Mouse (Mus musculus): ENCODE results near the gene Zfp442.
"Not testable (repeated sequence)": the region's sequence is repeated elsewhere in the genome, so short reads cannot be mapped to it uniquely, and the experiment has no call there.

Gene Zfp442

GRCm38 (mm10) chr2:150451180-150451919 lies at the start of gene Zfp442:
Zfp442 (minus strand) TSS chr2:150451486.
- ChIA-PET POLR2A (interaction anchor here in 3 of 4 experiments (0.7 to 1.4 kb wide), 6 partner anchors 89 to 315 kb away, joined by 3 to 19 read pairs (median 4); partner anchors contain the start of genes Zfp937 (in 2 of the 3), 3300002I08Rik (in 1 of the 3) and Zfp120 (in 1 of the 3)), CTCF (interaction anchor here in 1 of 4 experiments (0.7 kb wide), 1 partner anchor 234 kb away, joined by 3 read pairs; the partner anchor contains the start of gene Zfp937)

DNA sequence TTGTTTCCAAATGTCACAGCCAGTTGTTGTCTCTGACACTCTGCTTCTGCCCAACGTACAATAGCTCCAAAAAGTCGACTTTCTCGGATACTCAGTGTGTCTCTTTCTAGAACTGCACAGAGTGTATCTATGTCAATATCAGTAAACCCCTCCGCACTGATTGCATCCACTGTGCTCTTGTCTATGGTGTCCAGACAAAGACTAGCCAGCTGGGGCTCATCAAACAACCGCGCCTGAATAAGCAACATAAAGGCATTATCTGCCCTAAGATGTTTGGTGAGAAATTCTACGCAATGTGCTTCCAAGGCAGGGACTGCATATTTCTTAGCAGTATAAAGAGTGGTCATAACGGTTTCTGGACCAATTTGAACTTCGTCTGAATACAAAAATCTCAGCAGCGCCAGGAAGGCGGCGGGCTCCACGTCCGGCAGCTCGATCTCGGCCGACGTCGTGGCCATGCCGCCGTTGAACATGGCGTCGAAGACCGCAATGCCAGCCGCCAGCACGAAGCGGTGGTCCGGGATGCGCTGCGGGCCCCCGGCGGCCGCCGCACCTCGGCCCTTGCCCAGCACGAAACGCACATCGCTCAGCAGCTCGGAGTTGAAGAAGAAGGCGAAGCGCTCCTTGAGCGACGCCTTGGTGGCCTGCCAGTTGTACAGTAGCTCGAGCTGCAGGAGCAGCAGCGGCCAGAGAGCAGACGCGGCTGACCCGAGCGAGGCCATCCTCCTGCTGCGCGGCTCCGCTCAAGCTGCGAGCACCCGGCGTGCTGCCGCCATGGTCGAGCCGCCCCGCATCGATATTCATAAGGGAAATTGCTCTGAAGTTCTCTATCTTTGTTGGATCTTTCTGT lies 49.1 kb upstream of the Zfp442 start:
- CTCF ChIA-PET: not testable (repeated sequence)
- POLR2A ChIA-PET: interaction anchor here in 1 of 4 experiments (0.6 to 1.4 kb wide), 2 partner anchors 189 to 374 kb away, joined by 3 read pairs; no protein-coding TSS in a partner anchor

DNA sequence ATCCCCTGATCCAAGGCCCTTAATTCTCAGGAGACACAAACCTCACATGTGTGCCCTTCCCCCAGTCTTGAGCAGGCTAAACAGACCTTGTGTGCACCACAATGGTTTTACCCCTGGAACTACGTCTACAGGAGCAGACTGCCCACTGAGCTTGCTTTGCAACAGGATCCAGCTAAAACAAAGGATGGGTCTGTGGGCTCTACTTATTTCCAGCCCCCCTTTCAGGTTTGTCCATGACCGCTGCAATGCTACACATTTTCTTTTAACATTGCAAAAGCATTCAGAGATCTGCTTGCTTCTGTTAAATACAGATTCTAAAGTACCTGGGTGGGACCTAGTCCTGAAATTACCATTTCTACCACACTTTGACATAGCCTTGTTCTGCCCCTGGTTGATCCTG lies 41.7 kb upstream of the Zfp442 start:
- ChIA-PET POLR2A (no interaction called here), CTCF (no interaction called here)

- ChIA-PET CTCF (interaction anchor here in 2 of 4 experiments (0.6 to 1.1 kb wide), 4 partner anchors 32 to 304 kb away, joined by 3 to 10 read pairs (median 4); partner anchors contain the start of genes Gm14139 (in 2 of the 2) and Gm14124 (in 1 of the 2)), POLR2A (interaction anchor here in 1 of 4 experiments (1.3 to 1.5 kb wide), 2 partner anchors 122 to 303 kb away, joined by 3 to 4 read pairs; partner anchors contain the start of genes 3300002I08Rik and Gm14139)
These were observed 33.9 kb upstream of the Zfp442 start, which contains the start of gene Zfp345 for GRCm38 (mm10) chr2:150484939-150485778. Zfp345 (minus strand) TSS chr2:150485091.

- CTCF ChIA-PET, POLR2A ChIA-PET: not testable (repeated sequence)
These were observed 12.2 kb downstream of the Zfp442 start for GRCm38 (mm10) chr2:150439084-150439483.

- POLR2A ChIA-PET: interaction anchor here in 2 of 4 experiments (0.9 to 1.2 kb wide), 3 partner anchors 9 to 101 kb away, joined by 3 to 7 read pairs (median 3); no protein-coding TSS in a partner anchor
- CTCF ChIA-PET: interaction anchor here in 1 of 4 experiments (0.6 kb wide), 1 partner anchor 10 kb away, joined by 6 read pairs; no protein-coding TSS in a partner anchor
These were observed 39.1 kb downstream of the Zfp442 start for GRCm38 (mm10) chr2:150412146-150412545.

- ChIA-PET CTCF (no interaction called here), POLR2A (no interaction called here)
These were observed 61.1 kb downstream of the Zfp442 start for GRCm38 (mm10) chr2:150390198-150390597.

DNA sequence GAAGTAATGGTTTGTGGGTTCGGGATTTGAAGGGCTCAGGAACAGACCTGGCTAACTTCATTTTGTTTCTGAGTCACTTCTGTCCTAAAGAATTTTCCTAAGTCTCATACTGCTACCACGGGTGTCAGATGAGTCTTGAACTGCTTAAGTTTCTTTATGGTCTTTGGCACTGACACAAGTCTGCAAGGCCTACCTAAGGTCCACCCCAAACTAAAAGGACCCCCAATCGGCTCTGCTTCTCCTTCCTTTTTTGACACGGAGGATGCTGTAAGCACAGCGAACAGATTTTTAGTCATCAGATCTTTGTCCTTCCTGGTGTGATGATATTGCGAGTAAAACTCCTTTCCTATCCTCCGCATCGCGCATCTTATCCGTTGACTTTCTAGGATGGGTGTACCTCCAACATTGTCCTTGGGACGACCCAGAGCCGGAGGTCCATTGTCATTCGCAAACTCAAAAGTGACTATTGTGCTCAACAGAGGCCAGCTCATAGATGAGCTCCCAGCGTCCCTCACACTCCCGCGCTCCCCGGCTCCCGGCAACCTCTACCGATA lies 65.7 kb downstream of the Zfp442 start:
- CTCF ChIA-PET, POLR2A ChIA-PET: not testable (repeated sequence)

- ChIA-PET CTCF (interaction anchor here in 2 of 4 experiments (0.6 to 1.5 kb wide), 2 partner anchors 52 to 1592 kb away, joined by 6 to 8 read pairs; partner anchors contain the start of gene Cst11 (in 1 of the 2)), POLR2A (interaction anchor here (0.7 to 1.7 kb wide), 11 partner anchors 8 to 298 kb away, joined by 3 to 46 read pairs (median 4); partner anchors contain the start of genes Zfp345 (in 1 of the 4) and Zfp442 (in 1 of the 4))
These were observed 88.4 kb downstream of the Zfp442 start for GRCm38 (mm10) chr2:150362878-150363229.

GRCm38 (mm10) chr2:150362113-150362877 lies 89.0 kb downstream of the Zfp442 start, which contains the start of gene 3300002I08Rik:
3300002I08Rik (minus strand) TSS chr2:150362765.
- POLR2A ChIA-PET: interaction anchor here (0.6 to 1.7 kb wide), 14 partner anchors 9 to 317 kb away, joined by 3 to 46 read pairs (median 4); partner anchors contain the start of genes Apmap (in 1 of the 4), Zfp345 (in 1 of the 4) and Zfp442 (in 1 of the 4)
- CTCF ChIA-PET: interaction anchor here in 2 of 4 experiments (0.6 to 1.5 kb wide), 2 partner anchors 51 to 1591 kb away, joined by 6 to 8 read pairs; partner anchors contain the start of gene Cst11 (in 1 of the 2)
